Mouse (Mus musculus) embryonic facial prominence, embryonic 15.5 days (tissue): ENCODE measurements around the gene Irs1. TPM values are rescaled to one million over a fixed set of nuclear protein-coding genes. Genes with fewer than 3 reads are reported as not detected.
A peak's percentile ranks its signal among the peaks of the same experiment; 100 is the strongest.

ENCODE experiments used
- ATAC-seq: fragments of 200-750 bp; cut with Nextera tagmentation; 2 replicates; pipeline ENCODE4 v1.8.0; 2017; ENCODE audit warnings: low read depth, moderate TSS enrichment; ENCODE audit not compliant: insufficient number of reproducible peaks, low FRiP score, low TSS enrichment
- H3K27ac ChIP-seq: fragments of 300-500 bp; sonication (generic); replicated peaks from 2 replicates; pipeline ENCODE4 v1.5.1; 2015; ENCODE audit warnings: mild to moderate bottlenecking, inconsistent platforms
- H3K27me3 ChIP-seq: fragments of 300-500 bp; sonication (generic); 2 replicates; pipeline ENCODE4 v1.6.1; 2015; ENCODE audit warnings: inconsistent platforms
- H3K36me3 ChIP-seq: fragments of 300-500 bp; sonication (generic); 2 replicates; pipeline ENCODE4 v1.6.1; 2015; ENCODE audit warnings: mild to moderate bottlenecking, inconsistent platforms
- H3K4me1 ChIP-seq: fragments of 300-500 bp; sonication (generic); 2 replicates; pipeline ENCODE4 v1.6.1; 2015; ENCODE audit warnings: inconsistent platforms
- H3K4me2 ChIP-seq: fragments of 300-500 bp; sonication (generic); replicated peaks from 2 replicates; pipeline ENCODE4 v1.6.1; 2015; ENCODE audit warnings: mild to moderate bottlenecking, inconsistent platforms
- H3K4me3 ChIP-seq: fragments of 300-500 bp; sonication (generic); replicated peaks from 2 replicates; pipeline ENCODE4 v1.5.1; 2015; ENCODE audit warnings: mild to moderate bottlenecking, inconsistent platforms
- H3K9ac ChIP-seq: fragments of 300-500 bp; sonication (generic); 2 replicates; pipeline ENCODE4 v1.6.1; 2015; ENCODE audit warnings: inconsistent platforms
- H3K9me3 ChIP-seq: fragments of 300-500 bp; sonication (generic); replicated peaks from 2 replicates; pipeline ENCODE4 v1.6.1; 2016; ENCODE audit warnings: inconsistent platforms
- WGBS: fragments of 180-500 bp; shearing (Covaris S2); methylation state at CpG from one replicate; pipeline ENCODE4 v1.1.7; 2015; 5-methylcytosine and 5-hydroxymethylcytosine counted together
- polyA plus RNA-seq: library from polyadenylated mRNA; unstranded; fragments of >200 nt; fragmentation: Nextera tagmentation; extraction: Ambion mirVana; gene quantifications from 2 replicates; pipeline ENCODE4 v1.2.1, GENCODE M21; 2015

The Irs1 gene
- 10.8 and 12.0 TPM in 2 replicates for polyA plus RNA-seq

- H3K27ac ChIP-seq: peak within 1 kb of the TSS; percentile 96
- peaks cover 50% of the 10 kb centered on the region for H3K4me1 ChIP-seq
- H3K9ac ChIP-seq: peak within 1 kb of the TSS; percentile 71
- peak within 1 kb of the TSS; percentile 69 for H3K4me2 ChIP-seq
- WGBS: 1% methylated on average over 43 of the region's 60 CpGs
- H3K27me3 ChIP-seq: no peaks in the 10 kb centered on the region
- ATAC-seq: peak; percentile 89
- no peaks in the 10 kb centered on the region for H3K9me3 ChIP-seq
- peak within 1 kb of the TSS; percentile 63 for H3K4me3 ChIP-seq
- peaks cover 10% of the 10 kb centered on the region; the same call in 1 of the 2 replicates for H3K36me3 ChIP-seq
Observed at GRCm38 (mm10) chr1:82291151-82291797, at the start of gene Irs1. TSS of gene Irs1 (minus strand) at chr1:82291416.

DNA sequence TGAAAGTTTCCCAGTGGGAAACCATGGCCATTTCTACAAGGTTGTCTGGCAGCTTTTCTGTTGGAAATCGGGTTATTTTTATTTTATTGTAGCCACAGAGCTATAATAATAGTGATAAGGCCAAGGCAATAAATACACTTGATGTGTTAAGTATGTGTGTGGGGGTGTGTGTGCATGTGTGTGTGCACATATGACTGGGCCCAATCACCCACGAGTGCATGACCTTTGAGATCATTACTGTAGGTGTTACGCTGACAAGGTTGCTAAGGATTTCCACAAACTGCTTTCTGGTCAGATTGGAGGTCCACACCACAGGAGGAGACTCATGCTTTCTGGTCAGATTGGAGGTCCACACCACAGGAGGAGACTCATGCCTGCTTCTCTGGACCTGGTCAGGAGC, 43.3 kb upstream of the Irs1 start:
- H3K27me3 ChIP-seq: no peaks in the 10 kb centered on the region
- H3K4me2 ChIP-seq: no peak overlapping the region
- no peak overlapping the region for H3K9ac ChIP-seq
- H3K27ac ChIP-seq: no peak overlapping the region
- no peak for ATAC-seq
- no peaks in the 10 kb centered on the region for H3K36me3 ChIP-seq
- no peaks in the 10 kb centered on the region for H3K4me1 ChIP-seq
- no peak overlapping the region for H3K4me3 ChIP-seq
- WGBS: 83% methylated on average over 3 of the region's 3 CpGs
- H3K9me3 ChIP-seq: no peaks in the 10 kb centered on the region

DNA sequence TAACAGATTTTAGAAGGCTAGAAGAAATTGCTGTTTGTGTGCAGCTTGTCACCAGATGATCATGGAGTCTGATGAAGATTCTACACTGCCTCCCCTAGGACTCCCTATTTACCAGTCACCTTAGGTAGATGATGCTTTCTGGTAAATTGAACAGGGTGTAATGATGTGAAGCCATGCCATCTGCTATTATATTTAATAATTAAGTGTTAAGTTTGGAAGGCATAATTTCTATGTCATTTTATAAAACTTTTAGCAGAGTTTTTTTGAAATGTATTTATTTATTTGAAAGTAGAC, 38.7 kb upstream of the Irs1 start:
- no peak overlapping the region for H3K4me3 ChIP-seq
- H3K36me3 ChIP-seq: no peaks in the 10 kb centered on the region
- H3K4me2 ChIP-seq: no peak overlapping the region
- H3K27ac ChIP-seq: no peak overlapping the region
- H3K9ac ChIP-seq: no peak overlapping the region
- H3K9me3 ChIP-seq: no peaks in the 10 kb centered on the region
- H3K4me1 ChIP-seq: no peaks in the 10 kb centered on the region
- ATAC-seq: no peak
- H3K27me3 ChIP-seq: no peaks in the 10 kb centered on the region

DNA sequence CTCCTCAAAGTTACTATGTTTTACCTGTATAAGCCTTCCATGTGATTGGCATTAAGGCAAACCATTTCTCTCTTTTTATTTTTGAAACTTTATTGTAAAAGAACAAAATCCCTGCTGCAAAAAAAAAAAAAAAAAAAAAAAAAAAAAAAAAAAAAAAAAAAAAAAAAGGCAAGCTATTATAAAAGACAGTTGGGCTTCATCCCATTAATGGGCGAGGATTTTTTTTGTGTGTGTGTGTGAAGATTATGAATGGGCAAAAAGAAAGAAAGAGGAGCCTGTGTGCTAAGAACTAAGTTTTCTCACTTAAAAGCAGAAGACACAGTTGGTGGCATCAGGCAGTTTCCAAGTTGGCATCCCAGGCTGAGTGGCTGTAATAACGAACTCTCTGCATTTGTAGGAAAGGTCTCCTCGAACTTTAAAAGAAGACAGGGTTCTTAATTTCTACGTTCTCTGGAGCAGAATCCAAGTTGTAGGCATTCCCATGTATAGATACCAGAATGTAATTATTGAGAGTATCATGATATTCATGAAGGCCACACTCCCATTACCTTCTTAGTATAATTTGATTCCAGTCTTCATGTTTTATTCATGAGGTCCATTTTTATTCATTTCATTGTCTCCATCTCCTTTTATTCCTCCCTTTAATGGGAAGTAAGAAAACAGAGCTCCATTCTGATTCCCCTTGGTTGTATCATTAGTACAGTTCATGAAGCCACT, 38.2 kb upstream of the Irs1 start:
- ATAC-seq: no peak
- 78% methylated on average over 4 of the region's 4 CpGs for WGBS
- Histone ChIP-seq H3K4me2 (no peak overlapping the region), H3K4me3 (no peak overlapping the region), H3K27ac (no peak overlapping the region), H3K9me3 (no peaks in the 10 kb centered on the region), H3K9ac (no peak overlapping the region), H3K36me3 (no peaks in the 10 kb centered on the region), H3K4me1 (no peaks in the 10 kb centered on the region), H3K27me3 (no peaks in the 10 kb centered on the region)

- no peaks in the 10 kb centered on the region for H3K4me1 ChIP-seq
- no peak for ATAC-seq
- H3K27ac ChIP-seq: no peak overlapping the region
- H3K27me3 ChIP-seq: no peaks in the 10 kb centered on the region
- no peaks in the 10 kb centered on the region for H3K9me3 ChIP-seq
- no peaks in the 10 kb centered on the region for H3K36me3 ChIP-seq
- no peak overlapping the region for H3K4me3 ChIP-seq
- H3K9ac ChIP-seq: no peak overlapping the region
- H3K4me2 ChIP-seq: no peak overlapping the region
- WGBS: 93% methylated on average over 7 of the region's 7 CpGs
Observed at GRCm38 (mm10) chr1:82328033-82328775, 37.0 kb upstream of the Irs1 start.

- no peak overlapping the region for H3K4me3 ChIP-seq
- H3K4me2 ChIP-seq: no peak overlapping the region
- no peaks in the 10 kb centered on the region for H3K27me3 ChIP-seq
- H3K36me3 ChIP-seq: no peaks in the 10 kb centered on the region
- no peaks in the 10 kb centered on the region for H3K9me3 ChIP-seq
- no peak overlapping the region for H3K27ac ChIP-seq
- H3K9ac ChIP-seq: no peak overlapping the region
- 72% methylated on average over 5 of the region's 5 CpGs for WGBS
- H3K4me1 ChIP-seq: no peaks in the 10 kb centered on the region
- ATAC-seq: no peak
Observed at GRCm38 (mm10) chr1:82326120-82326519, 34.9 kb upstream of the Irs1 start.

- no peaks in the 10 kb centered on the region for H3K36me3 ChIP-seq
- no peak overlapping the region for H3K4me3 ChIP-seq
- H3K27ac ChIP-seq: no peak overlapping the region
- H3K9me3 ChIP-seq: no peaks in the 10 kb centered on the region
- no peak overlapping the region for H3K9ac ChIP-seq
- H3K4me1 ChIP-seq: no peaks in the 10 kb centered on the region
- no peak for ATAC-seq
- 32% methylated on average over 4 of the region's 4 CpGs for WGBS
- H3K4me2 ChIP-seq: no peak overlapping the region
- no peaks in the 10 kb centered on the region for H3K27me3 ChIP-seq
Observed at GRCm38 (mm10) chr1:82324131-82324785, 33.0 kb upstream of the Irs1 start.

DNA sequence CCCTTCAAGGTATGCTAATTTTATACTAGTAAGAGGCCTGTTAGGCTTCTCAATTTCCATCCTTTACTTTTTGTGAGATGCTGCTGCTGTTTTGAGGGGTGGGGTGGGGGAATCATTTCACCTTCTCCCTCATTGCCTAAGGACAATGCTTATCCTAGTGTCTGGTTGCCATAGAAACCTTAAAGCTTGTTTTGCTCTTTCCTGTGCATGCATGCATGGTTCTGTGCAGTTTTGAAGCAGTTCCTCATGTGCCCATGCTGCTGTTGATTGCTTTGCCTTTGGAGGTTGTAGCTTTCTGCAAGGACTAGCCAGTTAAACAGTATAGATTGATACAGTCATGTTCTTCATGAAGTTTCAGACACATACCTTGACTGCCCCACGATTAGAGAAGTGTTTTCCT, 30.2 kb upstream of the Irs1 start:
- no peak for ATAC-seq
- WGBS: 74% methylated on average over 1 of the region's 1 CpGs
- Histone ChIP-seq H3K4me3 (no peak overlapping the region), H3K27me3 (no peaks in the 10 kb centered on the region), H3K4me1 (peaks cover 4% of the 10 kb centered on the region; the same call in 1 of the 2 replicates), H3K27ac (no peak overlapping the region), H3K4me2 (no peak overlapping the region), H3K36me3 (no peaks in the 10 kb centered on the region), H3K9me3 (no peaks in the 10 kb centered on the region), H3K9ac (no peak overlapping the region)

GRCm38 (mm10) chr1:82320864-82321263, 29.6 kb upstream of the Irs1 start:
- Histone ChIP-seq H3K36me3 (no peaks in the 10 kb centered on the region), H3K4me3 (no peak overlapping the region), H3K9me3 (no peaks in the 10 kb centered on the region), H3K27me3 (no peaks in the 10 kb centered on the region), H3K27ac (no peak overlapping the region), H3K9ac (no peak overlapping the region), H3K4me1 (peaks cover 4% of the 10 kb centered on the region; the same call in 1 of the 2 replicates), H3K4me2 (no peak overlapping the region)
- 71% methylated on average over 10 of the region's 10 CpGs for WGBS
- no peak for ATAC-seq

DNA sequence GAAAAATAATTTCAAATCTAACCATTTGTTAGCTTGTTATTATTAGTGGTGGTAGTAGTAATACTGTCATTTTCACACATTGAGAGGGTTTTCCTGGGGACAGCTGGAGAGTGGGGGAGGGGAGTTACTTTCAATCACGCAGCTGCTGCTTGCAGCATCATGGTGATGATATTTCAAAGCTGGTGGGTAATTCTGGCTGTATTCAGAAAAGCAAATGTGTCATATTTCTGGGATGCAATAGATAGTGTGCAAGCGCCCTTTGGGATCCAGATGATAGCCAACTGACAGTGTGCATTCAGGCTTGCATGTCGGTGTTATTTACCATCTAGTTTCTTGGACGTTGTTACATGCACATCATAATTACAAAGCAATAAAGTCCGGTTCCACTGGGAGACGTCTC, 29.2 kb upstream of the Irs1 start:
- Histone ChIP-seq H3K9ac (no peak overlapping the region), H3K4me1 (peaks cover 4% of the 10 kb centered on the region; the same call in 1 of the 2 replicates), H3K4me2 (no peak overlapping the region), H3K27me3 (no peaks in the 10 kb centered on the region), H3K27ac (no peak overlapping the region), H3K9me3 (no peaks in the 10 kb centered on the region), H3K36me3 (no peaks in the 10 kb centered on the region), H3K4me3 (no peak overlapping the region)
- 47% methylated on average over 6 of the region's 6 CpGs for WGBS
- no peak for ATAC-seq

GRCm38 (mm10) chr1:82316746-82317126, 25.5 kb upstream of the Irs1 start:
- H3K4me3 ChIP-seq: peak overlapping the region; percentile 91
- H3K4me2 ChIP-seq: peak overlapping the region; percentile 66
- peaks cover 4% of the 10 kb centered on the region; the same call in 1 of the 2 replicates for H3K4me1 ChIP-seq
- H3K27me3 ChIP-seq: no peaks in the 10 kb centered on the region
- ATAC-seq: peak; percentile 76; the same call in 1 of the 2 replicates
- H3K9ac ChIP-seq: peak overlapping the region; percentile 92
- H3K27ac ChIP-seq: peak overlapping the region; percentile 97
- no peaks in the 10 kb centered on the region for H3K9me3 ChIP-seq
- H3K36me3 ChIP-seq: no peaks in the 10 kb centered on the region
- 3% methylated on average over 26 of the region's 26 CpGs for WGBS
